Mouse (Mus musculus): ENCODE measurements around the gene Vps13a.

DNA sequence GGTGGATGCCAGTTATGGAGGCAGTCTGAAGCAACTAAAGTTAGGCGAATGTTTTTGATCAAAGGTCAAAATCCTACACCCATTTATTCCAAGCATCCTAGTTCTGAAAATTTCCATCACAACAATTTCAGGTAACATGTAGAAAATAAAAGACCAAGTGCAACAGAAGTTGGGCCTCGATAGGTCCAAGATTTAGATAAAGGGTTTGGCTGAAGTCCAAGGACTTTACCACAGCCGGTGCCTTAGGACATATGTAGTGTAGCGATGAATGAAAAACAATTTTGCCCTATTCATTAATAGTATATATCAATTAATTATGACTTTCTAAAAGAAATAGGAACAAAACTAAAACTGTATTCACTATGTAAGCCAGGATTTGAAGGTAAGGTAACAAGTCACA is 157.6 kb downstream of the Vps13a start:
- TF ChIP-seq POLR2A (IDR thresholded peaks at IDR 0.05; ENCODE audit: low read depth, low read length) (no peak), CTCF (IDR thresholded peaks at IDR 0.05; ENCODE audit: borderline replicate concordance, insufficient read depth, low read length) (no peak)

Measured in embryonic fibroblast, embryonic 13.5 days (primary cell).